Comparison of ENCODE assay signal across 11 mouse cellular contexts in the genomic region with DNA sequence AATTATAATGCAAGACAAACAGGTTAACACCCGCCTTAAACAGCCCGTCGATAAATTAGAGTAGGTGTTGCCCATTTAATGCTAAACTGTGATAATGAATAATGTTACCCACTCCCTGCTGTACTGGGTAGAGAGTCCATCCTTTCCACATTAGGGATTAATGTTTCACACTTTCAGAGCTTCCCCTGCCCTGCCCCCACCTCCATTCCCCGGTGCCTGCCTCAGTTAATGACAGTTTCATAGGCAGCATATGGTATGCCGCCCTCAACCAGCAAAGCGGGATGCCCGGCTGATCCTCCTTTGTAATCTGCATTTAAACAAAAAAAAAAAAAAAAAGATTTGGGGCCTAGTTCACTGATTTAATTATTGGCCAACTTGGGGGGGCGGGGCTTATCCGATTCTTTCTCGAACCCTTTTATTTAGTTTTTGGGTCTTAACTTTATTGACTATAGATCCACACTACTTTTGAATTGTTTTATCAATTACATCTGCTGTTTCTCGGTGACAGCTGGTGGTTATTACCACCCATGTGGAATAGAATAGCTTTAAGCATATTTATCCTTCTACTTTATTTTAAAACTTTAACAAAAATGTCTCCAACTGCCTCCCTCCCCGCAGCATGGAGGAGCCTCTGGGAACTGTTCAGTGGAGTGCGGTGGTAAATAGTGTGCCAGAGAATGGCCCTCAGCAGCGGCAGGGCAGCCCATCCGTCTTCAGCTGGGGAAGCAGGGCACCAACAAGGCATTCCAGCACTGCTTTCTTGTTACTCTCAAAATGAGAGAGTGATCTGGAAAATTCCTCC.
DNase-seq lines count a peak whose midpoint lies in the region; ATAC-seq and TF ChIP-seq lines count a peak whose summit lies in the region.
"Had no signal": no experiment of that assay in that cellular context is flagged by ENCODE, and none has a peak within 500 bp of the region (broad histone marks: within the 10 kb centered on the region; RNA-seq: fewer than 3 reads in every experiment).

No protein-coding gene starts in this region.

- peak overlapping the region; percentile 60 for H3K27ac ChIP-seq in layer of hippocampus, adult 2 months
- no peak overlapping the region for H3K27ac ChIP-seq in forebrain, embryonic 11.5 days (ENCODE audit: low read depth, low read length)
- no peak overlapping the region for H3K27ac ChIP-seq in hindbrain, embryonic 12.5 days
- no peak overlapping the region for H3K27ac ChIP-seq in midbrain, embryonic 12.5 days (replicated peaks)

- H3K36me3 ChIP-seq in forebrain, embryonic 11.5 days (ENCODE audit: control insufficient read depth, insufficient read depth, low read length), result no peaks in the 10 kb centered on the region
- H3K36me3 ChIP-seq in hindbrain, embryonic 12.5 days, result no peaks in the 10 kb centered on the region
- no peaks in the 10 kb centered on the region for H3K36me3 ChIP-seq in midbrain, embryonic 12.5 days

- WGBS in forebrain, embryonic 11.5 days, result 12% methylated on average over 15 of the region's 15 CpGs
- WGBS in hindbrain, embryonic 12.5 days, result 16% methylated on average over 15 of the region's 15 CpGs
- WGBS in midbrain, embryonic 12.5 days, result 18% methylated on average over 15 of the region's 15 CpGs

- no peaks in the 10 kb centered on the region for H3K9me3 ChIP-seq in forebrain, embryonic 11.5 days (ENCODE audit: control insufficient read depth, low read length)
- no peaks in the 10 kb centered on the region for H3K9me3 ChIP-seq in hindbrain, embryonic 12.5 days (replicated peaks)
- H3K9me3 ChIP-seq in midbrain, embryonic 12.5 days, result no peaks in the 10 kb centered on the region

- peaks cover 4% of the 10 kb centered on the region for H3K4me1 ChIP-seq in forebrain, embryonic 11.5 days (replicated peaks; ENCODE audit: control insufficient read depth, insufficient read depth, low read length)
- H3K4me1 ChIP-seq in hindbrain, embryonic 12.5 days, result peaks cover 26% of the 10 kb centered on the region
- peaks cover 23% of the 10 kb centered on the region for H3K4me1 ChIP-seq in midbrain, embryonic 12.5 days

- H3K4me3 ChIP-seq in layer of hippocampus, adult 2 months, result no peak overlapping the region
- H3K4me3 ChIP-seq in forebrain, embryonic 11.5 days (ENCODE audit: low read depth, low read length), result no peak overlapping the region
- H3K4me3 ChIP-seq in hindbrain, embryonic 12.5 days, result no peak overlapping the region
- H3K4me3 ChIP-seq in midbrain, embryonic 12.5 days, result no peak overlapping the region

- TF ChIP-seq CTCF in layer of hippocampus, adult 2 months (conservative IDR thresholded peaks at IDR 0.05), result no peak

- peaks cover 4% of the 10 kb centered on the region; the same call in 1 of the 2 replicates for H3K27me3 ChIP-seq in forebrain, embryonic 11.5 days (ENCODE audit: control insufficient read depth, insufficient read depth, low read length)
- 0 out of 2 replicates have a peak, but pooled peaks cover 4% of the 10 kb centered on the region for H3K27me3 ChIP-seq in hindbrain, embryonic 12.5 days
- peaks cover 23% of the 10 kb centered on the region for H3K27me3 ChIP-seq in midbrain, embryonic 12.5 days

- peak; percentile 55; the same call in 1 of the 2 replicates for ATAC-seq in forebrain, embryonic 11.5 days (replicated peaks; ENCODE audit: low FRiP score)
- peak; percentile 73 for ATAC-seq in hindbrain, embryonic 12.5 days (ENCODE audit: low FRiP score)
- peak; percentile 68 for ATAC-seq in midbrain, embryonic 12.5 days (ENCODE audit: low FRiP score, low read depth)
- ATAC-seq: inflammation-experienced regulatory T-cells, adult 6 months had no signal

- peak; percentile 51 to 59 for DNase-seq in layer of hippocampus, adult 2 months (ENCODE audit: low spot score in 2 of 2)
- no peak for DNase-seq in layer of hippocampus, postnatal 10 days (ENCODE audit: low spot score in 2 of 2)
- DNase-seq in forebrain, embryonic 11.5 days (ENCODE audit: low spot score), result peak; percentile 69
- DNase-seq in gastrocnemius, postnatal 10 days, result no peak
- DNase-seq in cerebellum, adult 11-12 months, result no peak
- DNase-seq in thymus, postnatal 14 days, result no peak
- DNase-seq: thymus, postnatal 25 days had no signal

- H3K9ac ChIP-seq in forebrain, embryonic 11.5 days (ENCODE audit: low read length), result no peak overlapping the region
- no peak overlapping the region for H3K9ac ChIP-seq in hindbrain, embryonic 12.5 days
- H3K9ac ChIP-seq in midbrain, embryonic 12.5 days (replicated peaks), result no peak overlapping the region

- no peak overlapping the region for H3K4me2 ChIP-seq in forebrain, embryonic 11.5 days (ENCODE audit: low read depth, low read length, severe bottlenecking)
- no peak overlapping the region for H3K4me2 ChIP-seq in hindbrain, embryonic 12.5 days (replicated peaks)
- no peak overlapping the region; the same call in 1 of the 2 replicates for H3K4me2 ChIP-seq in midbrain, embryonic 12.5 days (replicated peaks)
- H3K4me2 ChIP-seq: heart, embryonic 11.5 days had no signal

Comparison
In these comparisons a context has a peak if more than half of its experiments do, and no peak if none do; other contexts are left out.
1. DNase-seq: peak in layer of hippocampus, adult 2 months (2 of 2) and forebrain, embryonic 11.5 days (single experiment); none in layer of hippocampus, postnatal 10 days (0 of 2), gastrocnemius, postnatal 10 days (single experiment), cerebellum, adult 11-12 months (single experiment) and thymus, postnatal 14 days (single experiment).
2. Peak in every context shown above with its lines, with median percentiles within 50 percentile points of each other: ATAC-seq.